Mouse (Mus musculus) CD4-positive, CD25-positive, alpha-beta regulatory T cell, adult 2 months (primary cell): Measurements from ENCODE around the gene Upk1b.
A peak's percentile ranks its signal among the peaks of the same experiment; 100 is the strongest.

Experiments used
- DNase-seq: peaks from one replicate; pipeline ENCODE4 v3.0.0-alpha.2; 2012; ENCODE audit warnings: low read depth, low spot score

Gene Upk1b

DNA sequence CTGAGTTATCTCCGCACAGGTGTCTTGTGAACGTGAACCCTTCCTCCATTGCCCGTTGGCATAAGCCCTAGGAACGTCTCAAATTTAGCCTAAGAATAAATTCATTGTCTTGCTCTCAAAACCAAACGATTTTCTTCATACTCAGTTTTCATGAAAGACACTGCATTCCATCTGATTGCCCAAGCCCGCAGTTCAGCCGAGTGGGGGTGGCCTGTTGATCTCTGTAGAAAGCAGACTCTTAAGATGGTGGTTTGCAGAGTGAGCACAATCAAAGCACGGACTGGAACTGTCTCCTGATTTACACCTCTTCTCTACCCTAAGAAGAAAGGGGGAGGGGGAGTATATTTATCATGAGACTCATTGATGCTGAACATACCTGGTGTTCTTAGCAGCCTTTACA lies 37.7 kb downstream of the Upk1b start:
- no peak for DNase-seq

DNA sequence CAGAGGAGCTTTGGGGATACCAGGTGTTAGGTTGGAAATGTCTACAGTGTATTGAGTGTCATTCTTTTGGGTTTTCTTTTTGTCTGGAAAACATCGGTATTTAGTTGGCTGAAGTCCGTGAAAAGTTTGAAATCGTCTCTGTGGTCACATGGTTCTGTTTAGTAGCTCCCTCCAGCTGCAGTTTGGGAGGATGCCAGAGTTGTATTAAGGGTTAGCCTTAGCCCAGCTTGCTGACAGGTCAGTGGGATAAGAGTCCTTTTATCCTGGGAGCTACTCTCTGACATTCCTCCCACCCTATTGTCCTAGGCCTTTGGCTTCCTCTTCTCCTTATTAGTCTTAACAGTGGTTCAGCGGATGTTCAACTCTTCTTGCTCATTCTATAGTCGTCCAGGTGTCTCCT lies 38.2 kb downstream of the Upk1b start:
- no peak for DNase-seq

DNA sequence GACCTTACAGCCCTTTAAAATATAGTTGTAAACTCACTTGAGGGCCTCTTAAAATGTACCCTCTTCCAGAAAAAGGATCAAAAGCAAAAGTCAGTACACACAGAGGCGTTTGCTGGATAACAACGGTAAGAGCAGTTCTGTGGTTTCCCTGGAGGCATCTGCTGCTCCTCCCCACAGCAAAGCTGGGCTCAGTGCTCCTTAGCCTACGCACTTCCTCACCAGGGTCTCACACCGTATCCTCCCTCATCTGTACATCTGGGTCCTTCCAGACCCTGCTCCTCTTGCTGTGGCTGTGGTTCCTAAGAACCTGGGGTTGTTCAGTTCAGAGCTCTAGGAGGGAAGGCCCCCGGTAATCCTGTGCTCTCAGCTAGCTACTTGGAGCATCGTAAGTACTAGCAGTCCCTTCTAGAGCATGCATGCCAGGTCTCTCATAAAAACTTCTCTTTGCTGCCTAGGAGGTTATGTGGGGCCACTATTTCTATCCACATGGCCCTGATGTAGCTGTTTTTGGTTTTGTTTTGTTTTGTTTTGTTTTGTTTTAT lies 39.2 kb downstream of the Upk1b start:
- no peak for DNase-seq

DNA sequence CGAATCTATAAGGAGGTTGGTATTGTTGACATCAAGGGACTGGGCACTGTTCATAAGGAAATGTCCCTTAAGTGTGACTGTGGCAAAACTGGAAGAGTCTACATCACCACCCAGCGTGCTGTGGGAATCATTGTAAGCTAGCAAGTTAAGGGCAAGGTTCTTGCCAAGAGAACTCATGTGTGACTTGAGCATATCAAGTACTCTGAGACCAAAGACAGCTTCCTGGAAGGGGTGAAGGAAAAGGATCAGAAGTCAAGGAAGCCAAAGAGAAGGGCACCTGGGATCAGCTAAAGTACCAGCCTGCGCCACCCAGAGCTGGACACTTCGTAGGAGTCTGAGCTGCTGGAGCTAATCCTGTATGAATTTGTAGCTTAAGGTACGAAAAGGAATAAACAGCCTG lies 39.9 kb downstream of the Upk1b start:
- no peak for DNase-seq

DNA sequence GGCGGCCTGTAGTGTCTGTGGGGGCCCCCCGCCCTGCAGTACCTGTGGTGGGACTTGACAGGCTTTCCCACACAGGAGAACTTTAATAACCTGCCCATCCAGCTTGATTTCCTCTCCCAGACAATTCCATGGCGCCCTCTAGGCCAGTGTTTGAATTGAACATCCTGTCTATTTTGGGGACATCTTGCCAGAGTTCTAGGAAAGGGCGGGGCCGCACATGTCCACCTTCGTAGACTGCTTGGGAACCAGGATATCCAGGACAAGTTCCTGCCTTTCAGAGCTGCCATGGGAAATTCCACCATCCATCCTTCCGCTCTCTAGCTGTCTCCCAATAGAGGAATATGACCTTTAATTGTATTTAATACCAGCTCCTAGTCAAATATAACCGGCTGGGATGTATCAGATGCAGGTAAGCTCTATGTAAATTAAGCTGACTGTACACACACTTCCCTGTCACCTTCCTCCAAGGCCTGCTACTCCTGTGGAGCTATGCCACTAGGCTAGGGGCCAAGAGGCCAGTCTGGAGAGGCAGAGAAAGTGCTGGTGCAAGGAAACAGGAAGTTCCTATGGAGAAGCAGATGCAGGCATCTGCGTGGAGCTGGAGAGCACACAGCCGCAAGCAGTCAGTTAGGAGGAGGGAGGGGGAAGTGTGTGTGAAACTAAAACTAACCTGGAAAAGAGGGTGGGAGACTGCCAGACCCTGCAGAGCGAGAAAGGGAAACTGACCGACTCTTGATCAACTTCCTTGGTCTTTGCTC lies 41.8 kb downstream of the Upk1b start:
- DNase-seq: no peak

DNA sequence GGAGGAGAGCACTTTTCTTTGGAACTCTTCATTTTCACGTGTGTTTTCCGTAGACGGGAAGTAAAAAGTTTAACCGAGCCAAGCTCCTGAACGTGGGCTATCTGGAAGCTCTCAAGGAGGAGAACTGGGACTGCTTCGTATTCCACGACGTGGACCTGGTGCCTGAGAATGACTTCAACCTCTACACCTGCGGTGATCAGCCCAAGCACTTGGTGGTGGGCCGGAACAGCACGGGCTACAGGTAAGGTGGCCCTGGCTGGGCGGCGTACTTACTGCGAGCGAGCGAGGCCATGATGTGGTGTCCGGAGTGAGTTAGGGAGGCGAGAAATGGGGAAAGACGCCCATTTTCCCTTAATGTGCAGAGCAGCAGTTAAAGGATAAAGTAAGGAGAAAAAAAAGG lies 42.5 kb downstream of the Upk1b start:
- no peak for DNase-seq

DNA sequence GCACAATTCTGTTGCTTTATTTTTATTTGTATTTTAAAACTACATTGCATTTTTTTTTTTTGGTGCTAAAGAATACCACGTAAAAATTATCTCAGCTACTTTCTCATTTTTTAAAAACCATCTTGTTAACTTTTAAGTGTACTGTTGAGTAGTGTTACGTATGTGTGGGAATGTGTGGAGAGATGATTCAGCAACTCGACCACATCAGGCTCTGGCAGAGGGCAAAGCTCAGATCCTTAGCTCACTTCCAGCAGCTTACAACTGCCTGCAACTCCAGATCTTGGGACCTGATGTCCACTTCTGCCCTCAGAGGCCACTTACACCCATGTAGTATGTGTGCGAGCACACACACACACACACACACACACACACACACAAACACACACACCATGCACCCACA lies 43.6 kb downstream of the Upk1b start:
- DNase-seq: no peak

DNA sequence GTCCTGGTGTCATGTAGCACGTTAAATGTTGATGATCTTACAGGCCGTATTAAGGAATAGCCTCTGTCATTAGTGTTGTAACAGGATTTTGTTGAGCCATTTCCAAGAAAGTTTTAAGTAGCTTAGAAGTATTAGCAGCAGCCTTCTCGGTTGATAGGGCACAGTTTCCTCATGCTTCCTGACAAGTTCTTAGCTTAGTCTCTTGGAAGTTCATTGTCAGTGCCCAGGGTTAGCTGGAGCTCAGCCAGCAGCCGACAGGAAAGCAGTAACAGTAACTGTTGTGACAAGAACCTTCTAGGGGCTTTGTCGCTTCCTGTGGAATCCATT lies 44.0 kb downstream of the Upk1b start:
- peak; percentile 16 for DNase-seq

DNA sequence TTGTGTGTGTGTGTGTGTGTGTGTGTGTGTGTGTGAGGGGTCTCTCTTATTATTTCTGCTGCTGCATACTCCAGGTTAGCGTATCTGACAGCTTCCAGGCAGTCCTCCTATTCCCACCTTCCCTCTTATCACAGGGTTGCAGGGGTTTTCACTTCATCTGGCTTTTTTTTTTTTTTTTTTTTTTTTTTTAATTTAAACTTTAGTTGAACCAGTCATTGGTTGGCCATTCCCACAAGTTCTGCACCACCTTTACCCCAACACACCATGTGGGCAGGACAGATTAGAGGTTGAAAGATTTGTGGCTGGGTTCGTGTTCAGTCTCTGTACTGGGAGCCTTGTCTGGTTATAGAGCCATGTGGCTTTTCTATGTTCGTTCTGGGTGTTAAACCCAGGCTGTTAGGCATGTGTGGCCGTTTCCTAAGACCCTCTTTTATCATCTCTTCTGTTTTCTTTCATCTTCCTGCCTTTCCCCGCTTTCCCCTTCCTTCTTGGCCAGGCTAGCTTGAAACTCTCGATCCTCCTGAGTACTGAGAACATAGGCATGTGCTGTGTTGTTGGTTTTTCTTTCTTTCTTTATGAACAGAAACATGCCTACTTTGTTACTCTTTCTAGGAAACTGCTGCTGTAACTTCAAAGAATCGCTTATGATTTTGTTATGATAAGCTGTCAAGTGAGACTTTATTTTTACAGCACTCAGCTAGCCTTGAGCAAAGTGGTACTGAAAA lies 44.5 kb downstream of the Upk1b start:
- DNase-seq: peak; percentile 28

DNA sequence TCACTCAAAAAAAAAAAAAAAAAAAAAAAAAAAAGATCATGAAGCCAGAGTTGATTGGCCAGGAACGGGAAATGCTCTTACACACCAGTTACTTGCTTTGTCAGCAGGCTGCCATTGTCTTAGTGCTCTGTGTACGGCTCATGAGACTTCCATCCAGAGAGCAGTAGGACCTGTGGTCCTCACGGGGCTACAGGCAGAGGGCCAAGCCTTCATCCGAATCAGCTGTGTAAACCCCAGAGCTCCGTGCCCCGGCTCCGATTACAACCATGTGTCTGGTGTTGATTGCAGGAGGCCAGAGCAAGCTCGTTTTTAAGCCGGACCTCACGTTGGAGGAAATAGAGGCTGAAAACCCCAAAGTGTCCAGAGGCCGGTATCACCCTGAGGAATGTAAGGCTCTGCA lies 46.5 kb downstream of the Upk1b start:
- DNase-seq: no peak

DNA sequence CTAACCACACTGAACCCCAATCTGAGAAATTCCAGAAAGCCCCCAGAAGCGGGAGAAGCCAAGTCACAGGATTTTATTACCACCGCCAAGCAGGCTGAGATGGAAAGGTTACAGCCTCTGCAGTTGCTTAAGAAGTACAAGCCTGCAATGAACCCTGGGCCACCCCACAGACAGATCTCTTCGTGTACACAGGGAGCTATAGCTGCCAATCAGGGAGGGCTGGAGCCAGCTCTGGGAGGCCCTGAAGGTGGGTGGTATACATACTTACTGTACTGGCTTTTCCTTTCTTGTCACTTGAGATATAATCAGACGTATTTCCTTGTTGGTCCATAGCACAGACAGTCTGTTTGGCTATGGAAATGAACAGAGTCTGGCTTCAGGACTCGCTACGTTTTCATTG lies 49.3 kb downstream of the Upk1b start:
- no peak for DNase-seq

DNA sequence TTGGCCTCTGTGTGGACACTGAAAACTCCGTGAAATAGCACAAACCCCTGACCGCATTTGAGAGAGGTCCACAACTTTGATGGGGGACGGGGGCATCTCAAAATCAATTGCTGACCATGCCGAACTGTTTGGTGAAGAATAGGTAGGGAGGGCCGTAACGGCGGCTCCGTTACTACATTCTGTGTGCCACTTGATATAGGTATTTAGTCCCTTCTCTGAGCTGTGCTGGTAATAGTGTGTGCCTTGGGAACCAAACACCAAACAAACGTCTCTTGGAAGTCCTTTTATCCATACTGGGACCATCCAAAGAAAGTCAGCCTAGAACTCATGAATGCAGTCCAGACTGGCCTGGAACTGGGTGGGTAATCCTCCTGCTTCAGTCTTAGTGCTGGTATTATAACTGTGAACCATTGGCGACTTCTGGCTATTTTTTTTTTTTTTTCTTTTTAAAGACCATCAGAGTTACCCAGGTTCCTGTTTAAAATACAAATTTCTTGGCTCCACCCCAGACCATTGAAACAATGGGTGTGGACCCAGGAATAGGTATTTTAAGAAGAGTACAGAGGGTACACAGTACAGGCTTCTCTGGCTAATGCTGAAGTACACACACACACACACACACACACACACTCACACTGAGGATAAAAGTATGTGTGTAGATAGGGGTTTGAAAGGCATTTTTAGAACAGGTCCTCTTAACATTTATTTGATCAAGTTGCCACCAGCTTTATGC lies 56.0 kb downstream of the Upk1b start:
- no peak for DNase-seq

DNA sequence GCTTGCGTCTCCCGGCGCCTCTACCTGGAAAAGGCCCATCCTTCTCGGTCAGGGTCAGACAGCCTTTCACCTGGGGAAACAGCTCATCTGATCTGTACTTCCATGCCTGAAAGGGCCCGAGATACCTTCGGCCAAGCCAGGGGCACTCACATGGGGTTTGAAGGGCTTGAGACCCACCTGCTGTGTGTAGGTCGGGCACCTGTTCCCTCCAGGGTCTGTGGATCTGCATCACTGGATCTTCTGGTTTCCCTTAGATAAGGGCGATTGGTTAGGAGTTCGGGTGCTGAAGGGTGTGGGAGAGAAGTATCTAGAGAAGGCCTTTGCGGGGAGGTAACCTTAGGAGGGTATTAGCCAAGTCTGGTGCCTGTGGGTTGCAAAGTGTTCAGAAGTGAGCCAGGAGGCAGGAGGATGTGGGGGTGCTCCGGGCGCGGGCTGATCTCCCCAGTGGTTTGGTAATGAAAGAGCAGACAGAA lies 57.4 kb downstream of the Upk1b start:
- peak; percentile 66 for DNase-seq

DNA sequence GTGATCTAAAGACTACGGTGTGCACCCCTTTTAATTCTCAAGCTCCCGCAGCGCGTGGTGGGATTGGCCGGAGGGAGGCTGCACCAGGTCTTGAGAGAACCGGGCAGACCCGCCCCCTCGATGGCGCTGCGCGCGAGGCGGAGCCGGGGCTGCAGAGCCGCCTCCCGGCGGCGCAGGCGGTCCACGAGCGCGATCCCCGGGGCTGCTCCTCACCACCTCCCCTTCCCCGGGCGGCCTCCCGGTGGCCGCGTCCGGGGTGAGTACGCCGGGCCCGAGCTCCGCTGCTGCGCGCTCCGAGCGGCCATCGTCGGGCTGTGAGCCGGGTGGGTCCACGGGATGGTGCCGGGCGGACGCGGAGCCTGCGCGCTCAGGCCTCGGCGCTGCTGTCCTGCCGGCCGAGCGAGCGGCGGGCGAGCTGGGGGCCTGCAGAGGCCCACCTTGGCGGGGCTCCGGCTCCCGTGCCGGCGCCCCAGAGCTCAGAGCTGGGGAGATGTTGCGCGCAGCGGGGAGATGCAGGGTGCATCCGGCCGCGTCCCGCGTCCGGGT lies 57.9 kb downstream of the Upk1b start, which contains the start of gene B4galt4:
Gene B4galt4 (plus strand): TSS at position 152 of the 546 bp plus-strand sequence.
- peak; percentile 68 for DNase-seq

DNA sequence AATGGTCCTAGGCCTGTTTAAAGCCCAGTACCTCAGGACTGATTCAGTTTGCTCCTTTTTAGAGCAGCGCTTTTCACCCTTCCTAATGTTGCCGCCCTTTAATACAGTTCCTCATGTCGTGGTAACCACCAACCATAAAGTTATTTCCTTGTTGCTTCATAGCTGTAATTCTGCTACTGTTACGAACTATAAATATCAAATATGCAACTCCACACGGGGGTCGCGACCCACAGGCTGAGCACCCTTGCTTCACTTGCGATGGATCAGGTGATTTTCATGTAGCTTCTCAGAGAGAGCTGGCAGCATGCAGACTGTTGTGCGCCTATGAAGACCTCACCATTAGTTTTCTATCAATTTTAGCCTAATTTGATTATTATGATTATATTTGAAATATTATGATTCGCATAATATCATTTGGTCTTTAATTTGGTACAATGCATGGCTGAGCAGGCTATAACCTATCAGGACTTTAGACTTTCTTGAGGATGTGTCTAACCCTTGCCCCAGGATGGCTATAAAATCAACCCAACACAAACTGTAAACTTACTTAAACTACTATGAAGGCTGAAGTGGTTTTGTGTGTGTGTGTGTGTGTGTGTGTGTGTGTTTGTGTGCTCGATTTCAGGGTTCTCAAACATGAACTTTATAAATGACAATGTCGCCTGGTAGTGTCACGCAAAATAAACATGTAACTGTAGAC lies 58.8 kb downstream of the Upk1b start:
- DNase-seq: no peak

DNA sequence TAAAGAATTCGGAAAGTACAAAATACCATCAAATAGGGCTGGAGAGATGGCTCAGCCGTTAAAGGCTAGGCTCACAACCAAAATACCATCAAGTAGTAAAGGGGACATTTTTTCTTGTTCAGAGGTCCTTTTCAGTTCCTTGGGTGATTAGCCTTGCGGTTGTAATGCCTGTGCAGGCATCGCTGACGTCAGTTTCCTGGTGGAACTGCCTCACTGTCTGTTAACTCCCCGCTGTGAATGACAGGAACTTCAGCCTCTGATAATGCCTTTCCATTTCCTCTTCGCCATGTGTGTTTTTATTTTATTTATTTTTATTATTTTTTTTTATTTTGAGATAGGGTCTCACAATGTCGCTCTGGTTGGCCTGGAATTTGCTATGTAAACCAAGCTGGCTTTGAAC lies 69.2 kb downstream of the Upk1b start:
- peak; percentile 71 for DNase-seq

DNA sequence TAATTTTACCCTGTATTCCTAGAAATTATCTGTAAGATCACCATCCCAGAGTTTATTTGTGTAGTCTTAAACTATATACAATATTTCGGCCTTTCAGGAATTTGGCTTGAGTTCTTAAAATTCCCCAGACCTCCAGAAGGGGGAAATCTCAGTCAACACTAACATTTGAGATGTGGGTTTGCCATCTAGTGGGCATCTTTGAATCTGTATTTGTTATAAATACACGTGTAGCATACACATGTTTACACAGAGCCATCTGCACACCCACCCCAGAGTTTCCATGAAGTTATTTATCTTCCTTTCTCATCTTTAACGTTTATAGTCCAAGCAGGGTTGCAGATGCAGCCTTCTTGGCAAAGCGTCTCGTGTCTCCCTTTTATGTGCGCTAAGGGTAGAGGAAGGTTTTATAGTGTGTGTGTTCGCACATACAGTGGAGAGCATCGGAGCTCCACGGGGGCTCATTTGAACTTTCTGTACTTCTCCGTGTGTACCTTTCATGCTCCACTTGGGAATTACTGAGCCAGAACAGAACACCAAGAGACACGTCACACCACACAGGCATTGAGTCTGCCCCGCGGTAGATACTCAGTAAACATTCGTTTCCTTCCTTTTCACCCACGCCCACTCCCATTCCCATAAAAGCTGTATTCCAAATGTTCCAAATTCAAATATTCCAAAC lies 70.4 kb downstream of the Upk1b start:
- DNase-seq: peak; percentile 79

DNA sequence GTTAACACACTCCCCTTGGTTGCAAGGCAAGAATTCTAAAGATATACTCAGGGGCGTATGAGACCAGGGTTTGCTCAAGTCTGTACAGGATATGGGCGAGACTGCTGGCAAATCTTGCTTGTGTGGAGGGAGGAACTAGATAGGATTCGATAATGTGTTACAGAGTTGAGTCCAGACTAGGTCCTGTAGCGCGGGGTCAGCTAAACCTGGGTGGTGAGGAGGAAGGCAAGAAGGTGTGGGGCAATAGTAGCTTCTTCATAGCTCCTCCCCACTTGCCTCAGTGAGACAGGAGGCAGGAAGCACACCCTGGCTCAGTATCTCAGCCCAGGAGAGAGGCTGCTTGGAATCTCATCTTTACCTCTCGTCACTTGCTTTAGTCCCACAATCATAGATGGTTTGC lies 71.0 kb downstream of the Upk1b start:
- DNase-seq: no peak

DNA sequence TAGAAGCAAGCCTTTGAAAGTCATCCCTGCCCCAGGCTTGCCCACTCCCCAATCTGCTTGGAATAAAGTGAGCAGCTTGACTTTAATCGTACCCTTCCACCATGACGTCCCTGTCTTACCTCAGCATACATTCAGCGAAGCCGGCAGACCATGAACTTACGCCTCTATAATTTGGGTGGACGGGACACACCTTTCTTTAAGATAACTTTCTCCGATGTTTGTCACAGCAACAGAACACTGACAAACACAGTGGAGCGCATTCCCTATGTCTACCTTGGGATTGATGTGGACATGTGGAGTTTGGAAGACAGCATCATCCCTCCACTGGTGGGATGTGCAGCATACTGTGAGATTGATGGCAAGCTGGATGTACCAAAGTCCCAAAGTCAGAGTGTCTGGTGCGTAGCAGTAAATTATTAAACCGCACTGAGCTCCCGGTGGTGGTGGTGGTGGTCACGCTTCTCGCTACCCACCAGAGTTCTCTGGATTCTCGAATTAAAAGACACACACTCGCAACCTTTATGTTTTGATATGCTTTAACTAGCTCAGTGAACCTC lies 71.5 kb downstream of the Upk1b start:
- no peak for DNase-seq

DNA sequence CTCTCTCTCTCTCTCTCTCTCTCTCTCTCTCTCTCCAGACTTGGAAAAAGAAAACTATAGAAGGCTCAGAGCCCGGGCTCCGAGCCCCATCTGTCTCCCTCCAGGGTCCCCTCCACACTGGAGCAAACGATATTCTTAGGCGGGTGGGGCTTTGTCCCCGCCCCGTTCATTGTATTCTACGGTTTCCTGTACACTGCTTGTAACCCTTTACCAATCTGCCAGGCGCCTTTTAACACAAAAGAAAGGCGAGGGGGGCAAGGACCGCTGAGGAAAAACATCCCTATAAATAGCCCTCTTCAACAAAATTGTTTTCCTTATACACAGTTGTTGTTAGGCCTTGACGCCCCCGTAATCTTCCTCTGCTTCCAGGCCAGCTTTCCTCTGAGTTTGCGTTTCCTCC lies 75.2 kb downstream of the Upk1b start:
- no peak for DNase-seq

DNA sequence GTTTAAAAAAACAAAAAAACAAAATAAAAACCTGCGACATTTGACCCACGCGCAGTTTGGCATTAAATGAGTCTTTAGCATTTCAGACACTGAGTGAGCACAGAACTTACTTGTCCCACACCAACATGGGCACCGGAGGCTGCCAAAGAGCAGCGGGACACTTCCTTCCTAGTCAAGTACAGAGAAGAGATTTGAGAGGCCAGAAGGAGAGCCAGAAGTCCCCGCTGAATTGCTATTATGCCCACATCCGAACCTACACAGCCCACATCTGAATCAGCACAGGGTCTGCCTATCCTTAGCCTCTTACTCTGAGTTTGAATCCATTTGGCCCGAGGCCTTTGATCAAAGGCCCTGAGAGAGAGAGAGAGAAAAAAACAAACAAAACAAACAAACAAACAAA lies 75.9 kb downstream of the Upk1b start:
- DNase-seq: no peak
